Mouse (Mus musculus) lung, adult 2 months (tissue): ENCODE measurements around the gene Maob.
A peak's percentile ranks its signal among the peaks of the same experiment; 100 is the strongest.

Experiments
- CTCF ChIP-seq: fragments of 200-500 bp; IDR thresholded peaks from 2 replicates; pipeline ENCODE4 v1.5.1; 2011; ENCODE audit warnings: mild to moderate bottlenecking, low read length, control low read depth; ENCODE audit not compliant: insufficient read depth
- POLR2A ChIP-seq: fragments of 200-500 bp; IDR thresholded peaks from 2 replicates; pipeline ENCODE4 v1.6.1; 2011; ENCODE audit warnings: low read depth, mild to moderate bottlenecking, control low read depth, low read length, borderline replicate concordance; ENCODE audit errors: extremely low read depth

- TF ChIP-seq CTCF, result peak; percentile 18; the same call in 1 of the 2 replicates
- no peak for TF ChIP-seq POLR2A
Observed at GRCm38 (mm10) chrX:16860244-16860643, 43.1 kb upstream of the Maob start.
